Mouse (Mus musculus) thymus, postnatal 36 days (tissue): ENCODE measurements around the gene Olfr1163.
"Not testable (repeated sequence)": the region's sequence is repeated elsewhere in the genome, so short reads cannot be mapped to it uniquely, and the experiment has no call there.

Source experiments
- DNase-seq, 2 experiments: peaks; one replicate each; pipeline ENCODE4 v3.0.0; 2022; ENCODE audit warnings: mixed read lengths in 2 of 2

Gene Olfr1163

DNA sequence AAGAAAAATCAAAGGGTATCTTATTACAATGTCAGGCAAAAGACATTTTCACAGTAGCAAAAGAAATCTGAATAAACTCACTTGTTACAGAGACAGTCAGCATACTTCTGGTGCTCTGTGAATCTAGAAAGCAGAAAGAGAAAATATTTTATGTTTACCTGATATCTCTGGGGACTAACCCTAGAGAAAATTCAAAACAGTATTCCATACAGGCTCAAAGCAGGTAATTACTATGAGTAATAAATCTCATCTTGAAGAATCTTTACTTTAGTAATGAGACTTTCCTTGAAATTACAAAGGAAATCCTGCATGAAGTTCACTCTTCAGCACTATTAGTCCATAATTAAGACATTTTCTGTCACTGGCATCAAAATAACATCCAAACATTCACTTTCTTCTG, at the start of gene Olfr1163:
TSS of gene Olfr1163 (minus strand) at position 101 of the 400 bp plus-strand sequence.
- no peak for DNase-seq

DNA sequence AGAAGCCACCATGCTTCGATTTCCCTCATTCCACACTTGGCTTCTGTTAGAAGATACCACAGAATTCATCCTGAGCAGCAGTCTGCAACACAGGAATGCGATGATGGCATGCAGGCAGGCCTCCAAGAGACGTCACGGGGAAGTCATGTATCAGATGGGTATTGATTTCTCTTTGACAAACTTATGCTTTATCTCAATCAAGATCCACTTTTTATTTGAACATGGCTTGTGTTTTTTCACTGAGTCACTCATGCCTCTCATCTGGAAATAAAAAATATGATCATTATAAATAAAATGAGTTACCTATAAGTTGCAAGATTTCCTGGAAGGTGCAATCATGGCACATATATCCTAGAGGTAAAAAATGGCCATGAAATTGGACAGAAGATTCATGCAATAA, 22.2 kb upstream of the Olfr1163 start, which contains the start of gene Olfr1164:
TSS of gene Olfr1164 (minus strand) at position 101 of the 400 bp plus-strand sequence.
- DNase-seq, result no peak

DNA sequence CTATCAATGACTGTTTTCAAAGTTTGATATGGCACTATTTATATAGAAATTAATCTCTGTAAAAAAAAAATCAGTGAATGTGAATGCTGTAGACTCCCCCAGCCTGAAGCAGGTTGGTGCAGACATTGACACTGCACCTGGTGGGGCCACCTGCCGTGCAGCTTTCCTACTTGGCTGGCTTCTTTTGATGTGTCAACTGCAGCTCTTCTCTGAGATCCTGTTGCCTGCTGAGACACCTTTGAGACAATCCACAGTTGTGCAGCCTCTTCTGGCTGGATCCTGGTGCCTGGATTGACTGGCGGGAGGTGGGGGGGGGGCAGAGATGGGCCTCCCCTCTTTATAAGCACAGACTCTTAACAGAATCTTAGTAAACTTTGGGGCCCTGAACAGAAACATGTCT, 8.0 kb downstream of the Olfr1163 start:
- DNase-seq, result no peak

DNA sequence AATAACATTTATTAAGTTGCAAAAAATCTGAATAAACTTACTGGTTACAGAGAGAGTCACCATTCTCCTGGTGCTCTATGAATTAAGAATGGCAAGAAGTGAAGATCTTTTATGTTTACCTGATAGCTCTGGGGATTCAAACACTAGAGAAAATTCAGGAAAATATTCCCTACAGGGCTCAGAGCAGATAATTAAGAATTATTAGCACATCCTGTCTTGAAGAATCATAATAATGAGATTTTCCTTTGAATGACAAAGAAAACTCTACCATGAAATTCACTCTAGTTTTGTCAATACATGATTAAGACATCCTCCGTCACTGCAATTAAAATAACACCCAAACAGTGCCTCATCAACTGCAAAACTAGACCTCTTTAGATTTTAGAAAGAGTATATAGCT, 20.6 kb downstream of the Olfr1163 start, which contains the start of gene Olfr1162:
TSS of gene Olfr1162 (minus strand) at position 101 of the 400 bp plus-strand sequence.
- DNase-seq, result no peak

DNA sequence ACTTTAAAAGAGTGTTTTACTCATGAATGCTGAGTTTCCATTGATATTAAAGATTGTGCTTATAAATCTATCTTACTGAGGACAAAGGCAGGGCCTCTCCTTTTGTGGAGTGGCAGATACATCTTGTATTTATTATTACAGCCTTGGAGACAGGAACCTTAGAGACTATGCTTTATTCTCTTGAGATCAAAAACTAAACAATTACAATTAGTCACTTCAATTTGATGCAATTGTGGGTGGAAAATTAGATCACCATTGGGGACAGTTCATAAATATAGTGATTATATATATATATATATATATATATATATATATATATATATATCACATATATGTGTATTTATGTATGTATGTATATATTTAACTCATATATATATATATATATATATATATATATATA, 34.0 kb downstream of the Olfr1163 start, which contains the start of gene Olfr73:
TSS of gene Olfr73 (minus strand) at position 101 of the 400 bp plus-strand sequence.
- no peak for DNase-seq

DNA sequence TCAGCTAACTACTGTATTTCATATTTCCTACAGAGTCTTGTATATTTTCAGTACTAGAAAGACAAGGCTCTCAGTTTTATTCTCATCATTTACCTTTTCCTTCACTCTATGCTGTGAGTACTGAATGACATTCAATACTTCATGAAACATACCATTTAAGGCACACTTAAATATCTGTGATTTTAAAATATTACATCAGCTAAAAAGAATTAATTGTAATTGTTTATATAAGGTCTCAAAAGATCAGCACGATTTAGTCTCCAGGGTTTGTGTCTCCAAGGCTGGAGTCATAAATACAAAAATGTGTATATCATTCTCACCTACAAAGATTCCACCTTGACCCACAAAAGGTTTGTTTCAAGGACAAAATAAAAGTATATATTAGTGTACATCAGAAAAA, 49.2 kb downstream of the Olfr1163 start, which contains the start of gene Olfr1161:
TSS of gene Olfr1161 (plus strand) at position 301 of the 400 bp plus-strand sequence.
- not testable (repeated sequence) for DNase-seq
